Mouse (Mus musculus): ENCODE measurements around the gene Ubfd1. TPM values are rescaled to one million over a fixed set of nuclear protein-coding genes. Genes with fewer than 3 reads are reported as not detected.

Gene Ubfd1
- 10 to 100 TPM; 20.2 to 21.3 TPM for total RNA-seq (2021)
- long read RNA-seq, experiment 1, full-length matches to known transcripts, result 16 of 41 reads
- long read RNA-seq, experiment 1, partial matches to known transcripts, result 0 of 41 reads
- long read RNA-seq, experiment 1, other reads (novel, unspliced or antisense), result 25 of 41 reads
- long read RNA-seq, experiment 2, full-length matches to known transcripts, result 20 of 57 reads
- long read RNA-seq, experiment 2, partial matches to known transcripts, result 3 of 57 reads
- long read RNA-seq, experiment 2, other reads (novel, unspliced or antisense), result 34 of 57 reads

DNA sequence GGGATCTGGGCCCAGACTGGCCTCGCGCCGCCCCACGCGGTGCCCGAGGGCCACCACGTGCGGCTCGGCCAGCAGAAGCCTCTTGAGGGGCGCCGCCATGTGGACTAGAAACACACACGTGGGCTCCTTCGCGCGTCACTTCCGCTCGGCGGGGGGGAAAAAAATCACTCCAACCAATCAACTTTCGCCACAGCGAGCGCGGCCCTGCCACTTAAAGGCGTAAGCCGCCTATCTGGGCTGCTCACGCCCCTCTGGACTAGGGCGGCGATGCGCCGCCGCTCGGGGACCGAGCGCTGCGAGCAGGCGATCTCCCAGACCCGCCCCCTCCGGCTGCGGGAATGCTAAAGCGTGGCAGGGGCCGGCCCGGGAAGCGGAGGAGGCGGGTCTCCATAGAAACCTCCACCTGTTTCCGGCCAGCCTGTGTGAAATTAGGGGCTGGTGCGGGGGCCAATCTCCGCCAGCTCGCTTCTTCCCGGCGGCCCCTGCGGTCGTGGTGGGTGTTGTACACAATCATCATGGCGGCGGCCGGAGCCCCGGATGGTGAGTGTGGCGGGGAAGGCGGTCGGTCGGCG, at the start of gene Ubfd1, which contains the start of gene Ears2:
Ubfd1 (plus strand) TSS at position 231 of the 572 bp plus-strand sequence.
Ears2 (minus strand) TSS at position 319 of the 572 bp plus-strand sequence.
- intact Hi-C loops (cut with DNase I), result loop anchor here (5.0 kb wide), 1 partner anchor 85 kb away; the partner anchor contains the start of gene Cog7
- peak; percentile 92 to 96 for DNase-seq

- intact Hi-C loops (cut with DNase I), result no loop called here
- no peak for DNase-seq
Measured at GRCm38 (mm10) chr7:122018247-122018646, 48.7 kb upstream of the Ubfd1 start.

- intact Hi-C loops (cut with DNase I), result no loop called here
- no peak for DNase-seq
Measured at GRCm38 (mm10) chr7:122018978-122019377, 48.0 kb upstream of the Ubfd1 start.

DNA sequence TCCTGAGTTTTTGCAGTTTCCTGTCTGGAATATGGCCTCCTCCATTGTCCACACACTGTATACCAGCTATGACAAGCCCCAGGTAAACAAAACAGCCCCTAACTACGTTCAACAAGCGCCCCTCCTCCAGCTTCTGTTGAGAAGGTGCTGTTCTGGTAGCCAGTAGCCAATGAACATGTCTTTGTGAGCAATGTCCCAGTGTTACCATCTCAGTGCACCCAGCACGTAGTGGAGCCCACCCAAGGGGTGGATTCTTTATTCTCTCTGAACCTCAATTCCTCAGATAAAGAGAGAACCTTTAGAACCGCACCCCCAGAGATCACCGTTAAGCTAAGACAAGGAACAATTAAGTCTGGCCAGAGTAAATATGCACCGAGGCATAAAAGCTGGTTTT, 46.7 kb upstream of the Ubfd1 start:
- intact Hi-C loops (cut with DNase I), result loop anchor here (5.0 kb wide), 1 partner anchor 42 kb away; no protein-coding TSS in a partner anchor
- no peak for DNase-seq

DNA sequence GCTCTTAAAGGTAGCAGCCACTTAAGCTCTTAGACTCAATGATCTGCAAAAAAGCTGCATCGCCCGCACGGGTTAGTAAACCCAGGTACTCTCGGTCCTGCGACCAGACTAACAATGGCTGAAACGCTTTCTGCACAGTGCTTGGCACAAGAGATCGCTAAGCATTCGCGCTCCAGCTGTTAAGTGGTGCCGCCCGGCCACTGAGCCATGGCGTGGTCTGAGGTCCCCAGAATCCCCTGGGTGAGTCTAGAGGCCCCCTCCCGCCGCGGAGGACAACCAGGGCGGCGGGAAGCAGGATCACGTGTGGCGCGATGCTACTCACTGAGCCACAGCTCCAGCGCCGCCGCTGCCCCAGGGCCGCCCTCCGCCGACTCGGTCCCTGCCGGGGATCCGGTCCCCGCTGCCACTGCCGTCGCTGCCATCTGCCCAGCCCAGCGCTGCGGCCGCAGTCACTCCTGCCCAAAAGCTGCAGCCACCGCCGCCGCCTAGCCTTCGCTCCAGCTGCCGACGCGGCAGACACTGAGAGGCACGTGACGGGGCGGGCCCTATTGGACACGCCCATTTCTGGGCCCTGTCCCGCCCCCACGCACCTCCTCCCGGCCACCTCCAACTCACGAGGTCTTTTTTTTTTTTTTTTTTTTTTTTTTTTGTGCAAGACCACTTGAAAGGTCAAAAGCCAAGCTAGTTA, 46.2 kb upstream of the Ubfd1 start, which contains the start of gene Gga2:
Gga2 (minus strand) TSS at position 556 of the 688 bp plus-strand sequence.
- DNase-seq, result peak; percentile 82 to 83
- intact Hi-C loops (cut with DNase I), result loop anchor here (5.0 kb wide), 1 partner anchor 41 kb away; no protein-coding TSS in a partner anchor

- DNase-seq, result no peak
- intact Hi-C loops (cut with DNase I), result loop anchor here (5.0 kb wide), 1 partner anchor 40 kb away; no protein-coding TSS in a partner anchor
Measured at GRCm38 (mm10) chr7:122022131-122022530, 44.8 kb upstream of the Ubfd1 start.

GRCm38 (mm10) chr7:122033371-122033770, 33.6 kb upstream of the Ubfd1 start:
- no peak for DNase-seq
- intact Hi-C loops (cut with DNase I), result no loop called here

DNA sequence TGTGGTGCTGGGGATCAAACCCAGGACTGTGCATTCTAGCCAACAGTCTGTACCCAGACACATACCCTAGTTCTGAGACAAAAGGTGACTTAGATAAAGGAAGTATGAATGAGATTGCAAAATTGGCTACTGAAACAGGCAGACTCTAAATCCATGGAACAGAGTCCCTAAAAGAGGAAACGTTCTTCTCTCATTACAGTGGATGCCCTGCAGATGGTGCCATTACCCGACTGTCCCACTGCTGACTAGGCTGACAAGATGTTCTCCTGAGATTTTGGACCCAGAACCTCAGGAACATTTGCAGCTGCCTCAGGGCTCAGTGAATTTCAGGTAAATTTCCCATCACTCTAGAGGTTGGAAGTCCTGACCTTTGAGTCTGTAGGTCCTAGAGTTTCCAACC, 32.6 kb upstream of the Ubfd1 start:
- DNase-seq, result no peak
- intact Hi-C loops (cut with DNase I), result no loop called here

DNA sequence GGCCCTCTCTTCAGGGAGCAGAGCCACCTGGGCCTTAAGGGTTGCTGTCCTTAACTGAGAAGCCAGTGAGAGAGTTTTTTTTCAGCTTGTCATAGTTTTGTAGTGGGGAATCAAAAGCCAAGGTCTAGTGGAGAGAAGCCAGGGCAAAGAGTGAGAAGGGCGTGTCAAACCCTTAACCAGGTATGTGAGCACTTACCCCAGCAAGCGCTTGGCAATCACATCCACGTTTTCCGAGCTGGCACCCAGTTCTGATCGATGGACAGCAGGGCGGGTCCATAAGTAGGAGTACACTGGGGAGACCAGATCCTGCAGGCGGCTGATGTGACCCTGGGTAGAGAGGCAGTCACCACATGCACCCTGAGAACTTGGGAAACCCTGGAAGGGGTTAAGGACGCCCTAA, 22.9 kb upstream of the Ubfd1 start:
- intact Hi-C loops (cut with DNase I), result no loop called here
- no peak for DNase-seq

GRCm38 (mm10) chr7:122045181-122045634, 21.8 kb upstream of the Ubfd1 start:
- peak in 1 of 2 experiments; percentile 20 for DNase-seq
- intact Hi-C loops (cut with DNase I), result no loop called here

- intact Hi-C loops (cut with DNase I), result no loop called here
- no peak for DNase-seq
Measured at GRCm38 (mm10) chr7:122045711-122046110, 21.3 kb upstream of the Ubfd1 start.

GRCm38 (mm10) chr7:122046813-122047212, 20.2 kb upstream of the Ubfd1 start:
- intact Hi-C loops (cut with DNase I), result no loop called here
- DNase-seq, result no peak

GRCm38 (mm10) chr7:122048191-122048590, 18.8 kb upstream of the Ubfd1 start:
- no peak for DNase-seq
- intact Hi-C loops (cut with DNase I), result no loop called here

DNA sequence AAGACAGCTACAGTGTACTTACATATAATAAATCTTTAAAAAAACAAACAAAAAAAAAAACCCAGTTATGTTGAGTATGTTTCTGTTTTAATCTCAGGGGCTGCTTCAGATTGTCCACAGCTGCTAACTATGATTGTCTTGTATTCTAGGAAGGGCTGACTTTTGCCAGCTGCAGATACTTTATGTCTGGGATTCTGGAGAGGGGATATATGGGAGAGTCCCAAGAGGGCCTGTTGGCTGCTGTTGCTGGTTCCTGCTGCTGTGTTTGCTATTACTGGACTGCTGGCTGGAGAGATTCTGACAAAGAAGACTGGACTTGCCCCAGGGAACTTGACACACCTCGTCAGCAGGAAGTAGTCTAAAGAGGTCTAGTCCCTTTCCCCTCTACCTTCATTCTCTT, 16.1 kb upstream of the Ubfd1 start:
- intact Hi-C loops (cut with DNase I), result no loop called here
- DNase-seq, result no peak

DNA sequence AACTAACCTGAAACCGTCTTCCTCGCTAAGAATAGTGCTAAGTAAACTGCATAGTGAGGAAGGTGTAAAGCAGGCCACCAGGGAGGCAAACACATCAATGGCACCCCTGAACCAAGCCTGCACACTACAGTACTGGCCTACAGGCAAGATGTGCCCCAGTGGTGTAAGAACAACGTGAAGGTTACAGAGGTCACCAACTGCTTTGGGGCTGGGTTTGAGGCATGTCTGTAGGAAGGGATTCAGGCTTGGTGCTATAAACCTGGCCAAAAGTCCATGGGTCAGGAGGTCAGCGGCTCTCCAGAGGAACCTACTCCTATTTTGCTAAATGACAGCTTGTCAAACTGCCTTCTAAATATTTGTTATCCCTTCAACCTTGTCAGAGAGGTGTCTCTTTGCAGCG, 10.3 kb upstream of the Ubfd1 start:
- DNase-seq, result no peak
- intact Hi-C loops (cut with DNase I), result no loop called here

DNA sequence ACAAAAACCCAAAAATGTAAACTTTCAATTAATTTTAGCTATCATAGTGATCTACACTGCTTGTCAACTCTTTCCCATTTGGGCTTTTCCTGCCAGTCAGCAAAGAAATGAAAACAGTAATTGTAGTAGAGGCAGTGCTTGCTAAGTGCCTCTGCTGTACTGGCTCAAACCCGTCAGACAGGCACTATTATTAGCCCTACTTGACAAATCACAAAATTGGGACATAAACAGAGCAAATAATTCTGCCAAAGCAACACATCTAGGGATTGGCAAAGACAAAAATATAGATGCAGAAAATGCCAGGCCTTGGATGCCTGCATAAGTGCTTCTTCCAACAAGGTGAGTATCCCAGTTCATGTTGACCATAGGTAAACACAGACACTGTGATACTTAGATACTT, 1.3 kb upstream of the Ubfd1 start:
- DNase-seq, result no peak
- intact Hi-C loops (cut with DNase I), result loop anchor here (5.0 kb wide), 1 partner anchor 83 kb away; the partner anchor contains the start of gene Cog7

GRCm38 (mm10) chr7:122066102-122066944, 652 bp upstream of the Ubfd1 start:
- intact Hi-C loops (cut with DNase I), result loop anchor here (5.0 kb wide), 1 partner anchor 84 kb away; the partner anchor contains the start of gene Cog7
- DNase-seq, result no peak

- intact Hi-C loops (cut with DNase I), result loop anchor here (5.0 kb wide), 1 partner anchor 85 kb away; the partner anchor contains the start of gene Cog7
- DNase-seq, result no peak
Measured at GRCm38 (mm10) chr7:122067517-122068381, 774 bp downstream of the Ubfd1 start.

GRCm38 (mm10) chr7:122074374-122074773, 7.4 kb downstream of the Ubfd1 start:
- intact Hi-C loops (cut with DNase I), result no loop called here
- DNase-seq, result no peak
